Mouse (Mus musculus) forebrain, embryonic 16.5 days (tissue): ENCODE measurements at regions not wholly inside any gene's neighbourhood (a gene's known extent, or its start where the extent isn't known, plus 50 kb on each side); places are given as distances from the start of the nearest gene placed in this dataset.

ENCODE experiments used
- ATAC-seq: fragments of 200-750 bp; cut with Nextera tagmentation; 2 replicates; pipeline ENCODE4 v1.8.0; 2017; ENCODE audit warnings: mild to moderate bottlenecking, moderate library complexity
- H3K27ac ChIP-seq: fragments of 300-500 bp; sonication (generic); 2 replicates; pipeline ENCODE4 v1.5.1; 2014; ENCODE audit warnings: low read length, control low read depth
- H3K27me3 ChIP-seq: fragments of 300-500 bp; sonication (generic); replicated peaks from 2 replicates; pipeline ENCODE4 v1.6.1; 2014; ENCODE audit warnings: low read length; ENCODE audit not compliant: control insufficient read depth, insufficient read depth
- H3K36me3 ChIP-seq: fragments of 300-500 bp; sonication (generic); 2 replicates; pipeline ENCODE4 v1.6.1; 2014; ENCODE audit not compliant: control insufficient read depth, insufficient read depth
- H3K4me1 ChIP-seq: fragments of 300-500 bp; sonication (generic); replicated peaks from 2 replicates; pipeline ENCODE4 v1.6.1; 2014; ENCODE audit warnings: low read length; ENCODE audit not compliant: control insufficient read depth, insufficient read depth
- H3K4me2 ChIP-seq: fragments of 300-500 bp; sonication (generic); 2 replicates; pipeline ENCODE4 v1.6.1; 2014; ENCODE audit warnings: mild to moderate bottlenecking, low read length, control low read depth
- H3K4me3 ChIP-seq: fragments of 300-500 bp; sonication (generic); replicated peaks from 2 replicates; pipeline ENCODE4 v1.5.1; 2014; ENCODE audit warnings: mild to moderate bottlenecking, low read length, control low read depth
- H3K9ac ChIP-seq: fragments of 300-500 bp; sonication (generic); replicated peaks from 2 replicates; pipeline ENCODE4 v1.6.1; 2014; ENCODE audit warnings: low read depth, low read length, control low read depth
- H3K9me3 ChIP-seq: fragments of 300-500 bp; sonication (generic); 2 replicates; pipeline ENCODE4 v1.6.1; 2016; ENCODE audit warnings: low read length; ENCODE audit not compliant: control insufficient read depth
- WGBS: fragments of 180-500 bp; shearing (Covaris S2); extraction: QIAGEN DNeasy Blood & Tissue Kit; methylation state at CpG from one replicate; pipeline ENCODE4 v1.1.7; 2014; 5-methylcytosine and 5-hydroxymethylcytosine counted together

GRCm38 (mm10) chr16:24093624-24094023, 105.0 kb upstream of the Bcl6 start:
- ATAC-seq: no peak

GRCm38 (mm10) chr16:24092616-24093525, 104.2 kb upstream of the Bcl6 start:
- ATAC-seq: no peak
- 81% methylated on average over 5 of the region's 5 CpGs for WGBS
- Histone ChIP-seq H3K4me3 (no peak overlapping the region), H3K36me3 (no peaks in the 10 kb centered on the region), H3K4me1 (no peaks in the 10 kb centered on the region), H3K9me3 (no peaks in the 10 kb centered on the region), H3K4me2 (no peak overlapping the region), H3K27ac (no peak overlapping the region), H3K27me3 (no peaks in the 10 kb centered on the region), H3K9ac (no peak overlapping the region)

More at GRCm38 (mm10) chr16:24093624-24094023, 105.0 kb upstream of the Bcl6 start:
- no peaks in the 10 kb centered on the region for H3K36me3 ChIP-seq
- H3K4me1 ChIP-seq: no peaks in the 10 kb centered on the region
- H3K4me3 ChIP-seq: no peak overlapping the region
- no peak overlapping the region for H3K4me2 ChIP-seq
- H3K9ac ChIP-seq: no peak overlapping the region
- WGBS: 91% methylated on average over 8 of the region's 8 CpGs
- no peaks in the 10 kb centered on the region for H3K9me3 ChIP-seq
- no peaks in the 10 kb centered on the region for H3K27me3 ChIP-seq
- no peak overlapping the region for H3K27ac ChIP-seq

GRCm38 (mm10) chr16:24092136-24092535, 103.5 kb upstream of the Bcl6 start:
- WGBS: 80% methylated on average over 4 of the region's 4 CpGs
- Histone ChIP-seq H3K9me3 (no peaks in the 10 kb centered on the region), H3K4me3 (no peak overlapping the region), H3K4me1 (no peaks in the 10 kb centered on the region), H3K27ac (no peak overlapping the region), H3K27me3 (no peaks in the 10 kb centered on the region), H3K4me2 (no peak overlapping the region), H3K9ac (no peak overlapping the region), H3K36me3 (no peaks in the 10 kb centered on the region)
- no peak for ATAC-seq

- WGBS: 93% methylated on average over 4 of the region's 4 CpGs
- no peaks in the 10 kb centered on the region for H3K9me3 ChIP-seq
- H3K4me1 ChIP-seq: no peaks in the 10 kb centered on the region
- H3K4me3 ChIP-seq: no peak overlapping the region
- no peak for ATAC-seq
- no peaks in the 10 kb centered on the region for H3K36me3 ChIP-seq
- H3K27ac ChIP-seq: no peak overlapping the region
- H3K27me3 ChIP-seq: no peaks in the 10 kb centered on the region
- H3K4me2 ChIP-seq: no peak overlapping the region
- no peak overlapping the region for H3K9ac ChIP-seq
Measured at GRCm38 (mm10) chr16:24090981-24091380, 102.3 kb upstream of the Bcl6 start.

GRCm38 (mm10) chr16:24089840-24090762, 101.4 kb upstream of the Bcl6 start:
- Histone ChIP-seq H3K27ac (no peak overlapping the region), H3K27me3 (no peaks in the 10 kb centered on the region), H3K4me1 (no peaks in the 10 kb centered on the region), H3K4me3 (no peak overlapping the region), H3K36me3 (no peaks in the 10 kb centered on the region), H3K4me2 (no peak overlapping the region), H3K9ac (no peak overlapping the region), H3K9me3 (no peaks in the 10 kb centered on the region)
- no peak for ATAC-seq
- WGBS: 88% methylated on average over 11 of the region's 11 CpGs

- Histone ChIP-seq H3K27ac (no peak overlapping the region), H3K4me2 (no peak overlapping the region), H3K4me3 (no peak overlapping the region), H3K9ac (no peak overlapping the region), H3K27me3 (no peaks in the 10 kb centered on the region), H3K4me1 (no peaks in the 10 kb centered on the region), H3K36me3 (no peaks in the 10 kb centered on the region), H3K9me3 (no peaks in the 10 kb centered on the region)
- 84% methylated on average over 8 of the region's 8 CpGs for WGBS
- no peak for ATAC-seq
Measured at GRCm38 (mm10) chr16:24083966-24084365, 95.3 kb upstream of the Bcl6 start.

- WGBS: 93% methylated on average over 5 of the region's 5 CpGs
Measured at GRCm38 (mm10) chr16:24080471-24080870, 91.8 kb upstream of the Bcl6 start.

GRCm38 (mm10) chr16:24078622-24079021, 90.0 kb upstream of the Bcl6 start:
- Histone ChIP-seq H3K4me2 (no peak overlapping the region), H3K27me3 (no peaks in the 10 kb centered on the region), H3K4me3 (no peak overlapping the region), H3K4me1 (no peaks in the 10 kb centered on the region), H3K9ac (no peak overlapping the region), H3K27ac (no peak overlapping the region), H3K9me3 (no peaks in the 10 kb centered on the region), H3K36me3 (no peaks in the 10 kb centered on the region)
- ATAC-seq: no peak
- WGBS: 89% methylated on average over 1 of the region's 1 CpGs

More at GRCm38 (mm10) chr16:24080471-24080870, 91.8 kb upstream of the Bcl6 start:
- Histone ChIP-seq H3K9me3 (no peaks in the 10 kb centered on the region), H3K27me3 (no peaks in the 10 kb centered on the region), H3K36me3 (no peaks in the 10 kb centered on the region), H3K27ac (no peak overlapping the region), H3K9ac (no peak overlapping the region), H3K4me3 (no peak overlapping the region), H3K4me1 (no peaks in the 10 kb centered on the region), H3K4me2 (no peak overlapping the region)
- ATAC-seq: no peak

- no peaks in the 10 kb centered on the region for H3K9me3 ChIP-seq
- no peak overlapping the region for H3K9ac ChIP-seq
- no peak overlapping the region for H3K27ac ChIP-seq
- ATAC-seq: no peak
- H3K36me3 ChIP-seq: no peaks in the 10 kb centered on the region
- WGBS: 72% methylated on average over 2 of the region's 2 CpGs
- no peak overlapping the region for H3K4me3 ChIP-seq
- no peaks in the 10 kb centered on the region for H3K27me3 ChIP-seq
- H3K4me1 ChIP-seq: no peaks in the 10 kb centered on the region
- H3K4me2 ChIP-seq: no peak overlapping the region
Measured at GRCm38 (mm10) chr16:24077428-24077827, 88.8 kb upstream of the Bcl6 start.
